Mouse (Mus musculus): ENCODE data around the gene Aldh1a3.

GRCm38 (mm10) chr7:66446860-66447259 lies 19.5 kb upstream of the Aldh1a3 start:
- TF ChIP-seq CTCF (conservative IDR thresholded peaks at IDR 0.05; ENCODE audit: insufficient read depth, insufficient read length, low read depth, low read length) (no peak), POLR2A (IDR thresholded peaks at IDR 0.05; ENCODE audit: low read depth, low read length) (no peak)

Data from kidney, adult 2 months (tissue).